Mouse (Mus musculus): ENCODE measurements around the gene Neurog2. TPM values are rescaled to one million over a fixed set of nuclear protein-coding genes. Genes with fewer than 3 reads are reported as not detected.

Gene Neurog2
- polyA plus RNA-seq, 1 experiment: not detected

Other genes with a start within 250 kb of the Neurog2 start
- gene Ank2, start 133.8 kb upstream of the Neurog2 start, polyA plus RNA-seq (2012; ENCODE audit: insufficient read depth, insufficient read length, missing spikeins): 21.6 and 32.5 TPM in 2 replicates
- gene Larp7, start 79.8 kb upstream of the Neurog2 start, polyA plus RNA-seq (2012; ENCODE audit: insufficient read depth, insufficient read length, missing spikeins): 14.6 and 17.3 TPM in 2 replicates
- gene Zgrf1, start 79.6 kb upstream of the Neurog2 start, polyA plus RNA-seq (2012; ENCODE audit: insufficient read depth, insufficient read length, missing spikeins): 0.17 and 0.48 TPM in 2 replicates
- 0.54 and 0.63 TPM in 2 replicates for gene Alpk1, start 147.4 kb downstream of the Neurog2 start, polyA plus RNA-seq (2012; ENCODE audit: insufficient read depth, insufficient read length, missing spikeins)
- 1.8 and 2.0 TPM in 2 replicates for gene Tifa, start 156.7 kb downstream of the Neurog2 start, polyA plus RNA-seq (2012; ENCODE audit: insufficient read depth, insufficient read length, missing spikeins)
- 13.1 and 25.0 TPM in 2 replicates for gene Ap1ar, start 204.4 kb downstream of the Neurog2 start, polyA plus RNA-seq (2012; ENCODE audit: insufficient read depth, insufficient read length, missing spikeins)